Mouse (Mus musculus): ENCODE measurements around the gene Npsr1. TPM values are rescaled to one million over a fixed set of nuclear protein-coding genes. Genes with fewer than 3 reads are reported as not detected.
A peak's percentile ranks its signal among the peaks of the same experiment; 100 is the strongest.

The Npsr1 gene
- total RNA-seq, 2 experiments from 2014 or later: 2.8 to 3.1 TPM

GRCm38 (mm10) chr9:24198254-24198653 lies 100.5 kb downstream of the Npsr1 start:
- DNase-seq (ENCODE audit: extremely low spot score in 1 of 2, low spot score in 2 of 2): no peak
- intact Hi-C loops (cut with DNase I): no loop called here

DNA sequence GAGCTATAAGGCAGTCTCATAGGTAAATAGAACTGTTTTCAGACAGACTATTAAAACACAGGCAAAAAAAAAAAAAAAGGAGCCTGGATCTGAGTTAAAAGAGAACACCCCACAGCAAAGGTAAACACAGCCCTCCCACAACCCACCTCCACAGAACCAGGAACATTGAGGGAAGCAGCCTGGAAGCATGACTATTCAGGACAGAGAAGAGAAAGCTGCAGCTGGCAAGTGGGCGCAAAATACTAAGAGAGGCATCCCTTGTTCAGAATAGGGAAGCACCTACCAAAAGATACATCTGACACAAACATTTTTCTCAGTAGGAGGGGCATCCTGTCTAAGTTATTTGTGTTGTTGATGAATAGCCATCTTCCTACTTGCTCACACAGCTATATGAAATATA lies 113.8 kb downstream of the Npsr1 start:
- intact Hi-C loops (cut with DNase I): no loop called here

DNA sequence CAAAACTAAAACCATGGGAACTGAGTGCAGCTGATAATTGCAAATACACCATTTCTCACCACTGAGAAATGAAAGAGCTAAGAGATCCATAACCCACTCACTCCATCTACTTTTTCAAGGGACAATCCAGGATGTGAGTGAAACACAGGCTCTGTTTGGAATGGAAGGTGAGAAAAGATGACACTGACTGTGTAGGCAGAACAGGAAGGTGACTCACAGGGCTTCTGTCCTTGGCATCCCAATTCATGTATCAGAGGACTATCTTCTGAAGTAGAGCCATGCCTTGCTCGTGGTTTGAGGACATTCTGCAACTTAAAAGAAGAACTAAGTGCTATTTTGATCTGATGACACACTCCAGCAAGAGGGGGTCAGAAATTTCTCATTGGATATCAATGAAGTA lies 119.9 kb downstream of the Npsr1 start:
- no peak for DNase-seq (ENCODE audit: extremely low spot score in 1 of 2, low spot score in 2 of 2)
- intact Hi-C loops (cut with DNase I): no loop called here

More for the DNA sequence above, 113.8 kb downstream of the Npsr1 start:
- no peak for DNase-seq (ENCODE audit: extremely low spot score in 1 of 2, low spot score in 2 of 2)

- DNase-seq (ENCODE audit: extremely low spot score in 1 of 2, low spot score in 2 of 2): no peak
- intact Hi-C loops (cut with DNase I): no loop called here
Measured at GRCm38 (mm10) chr9:24236461-24236860, 138.7 kb downstream of the Npsr1 start.

GRCm38 (mm10) chr9:24247557-24247956 lies 149.8 kb downstream of the Npsr1 start:
- DNase-seq (ENCODE audit: extremely low spot score in 1 of 2, low spot score in 2 of 2): no peak

DNA sequence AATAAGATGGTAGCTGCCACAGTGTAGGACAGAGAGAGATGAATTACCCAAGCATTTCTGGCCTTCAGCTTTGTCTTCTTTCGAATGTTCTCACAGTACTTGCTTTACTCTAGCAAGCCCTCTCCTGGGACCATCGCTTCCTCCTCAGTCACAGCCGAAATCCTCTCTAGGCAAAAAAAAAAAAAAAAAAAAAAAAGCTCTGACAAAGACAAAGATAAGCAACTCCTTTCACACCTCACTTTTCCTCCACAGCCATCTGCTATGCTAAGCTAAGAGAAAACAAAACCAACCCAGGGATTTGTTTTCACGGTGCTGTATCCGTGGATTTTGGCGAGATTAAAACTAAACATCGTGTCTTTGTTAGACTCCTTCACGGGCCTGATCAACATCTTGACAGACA lies 156.4 kb downstream of the Npsr1 start:
- DNase-seq (ENCODE audit: extremely low spot score in 1 of 2, low spot score in 2 of 2): no peak
- intact Hi-C loops (cut with DNase I): no loop called here

More at GRCm38 (mm10) chr9:24247557-24247956, 149.8 kb downstream of the Npsr1 start:
- intact Hi-C loops (cut with DNase I): no loop called here

- intact Hi-C loops (cut with DNase I): no loop called here
- DNase-seq (ENCODE audit: extremely low spot score in 1 of 2, low spot score in 2 of 2): no peak
Measured at GRCm38 (mm10) chr9:24280498-24281287, 182.9 kb downstream of the Npsr1 start.

DNA sequence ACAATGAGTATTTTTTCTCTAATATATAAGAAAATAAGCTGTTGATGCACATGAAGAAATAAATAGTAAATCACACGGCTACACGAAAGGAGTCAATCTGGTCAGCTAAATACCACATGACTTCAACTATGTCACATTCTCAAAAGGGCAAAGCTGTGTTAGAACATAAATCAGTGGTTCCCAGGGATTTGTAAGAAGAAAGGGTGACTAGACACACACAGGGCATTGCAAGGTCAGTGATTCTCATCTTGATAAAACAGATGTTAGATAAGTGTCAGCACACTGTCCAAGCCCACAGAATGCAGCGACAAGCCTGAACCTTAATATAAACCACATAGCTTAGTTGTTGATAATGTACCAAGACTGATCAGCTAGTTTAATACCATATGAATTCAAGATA lies 184.8 kb downstream of the Npsr1 start:
- no peak for DNase-seq (ENCODE audit: extremely low spot score in 1 of 2, low spot score in 2 of 2)
- intact Hi-C loops (cut with DNase I): no loop called here

DNA sequence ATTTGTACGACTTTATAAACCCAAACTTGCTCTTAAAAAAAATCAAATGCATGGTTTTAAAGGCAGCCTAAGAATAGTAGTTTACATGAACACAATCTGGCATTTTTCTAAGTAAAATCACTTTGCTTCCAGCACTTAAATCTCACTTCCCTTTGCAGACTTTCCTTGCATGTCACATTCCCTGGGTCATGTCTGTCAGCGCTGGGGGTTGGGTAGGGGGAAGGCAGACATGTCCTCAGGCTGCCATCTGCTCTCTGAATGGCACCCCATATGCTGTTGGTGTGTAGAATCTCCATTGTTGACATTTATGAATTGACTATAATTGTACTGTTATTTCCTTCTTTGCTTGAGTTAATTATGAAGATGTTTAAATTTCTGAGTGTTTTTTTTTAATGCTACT lies 185.3 kb downstream of the Npsr1 start:
- intact Hi-C loops (cut with DNase I): no loop called here
- DNase-seq (ENCODE audit: extremely low spot score in 1 of 2, low spot score in 2 of 2): peak in 1 of 2 experiments; percentile 32

GRCm38 (mm10) chr9:24283536-24283935 lies 185.7 kb downstream of the Npsr1 start:
- no peak for DNase-seq (ENCODE audit: extremely low spot score in 1 of 2, low spot score in 2 of 2)
- intact Hi-C loops (cut with DNase I): no loop called here

DNA sequence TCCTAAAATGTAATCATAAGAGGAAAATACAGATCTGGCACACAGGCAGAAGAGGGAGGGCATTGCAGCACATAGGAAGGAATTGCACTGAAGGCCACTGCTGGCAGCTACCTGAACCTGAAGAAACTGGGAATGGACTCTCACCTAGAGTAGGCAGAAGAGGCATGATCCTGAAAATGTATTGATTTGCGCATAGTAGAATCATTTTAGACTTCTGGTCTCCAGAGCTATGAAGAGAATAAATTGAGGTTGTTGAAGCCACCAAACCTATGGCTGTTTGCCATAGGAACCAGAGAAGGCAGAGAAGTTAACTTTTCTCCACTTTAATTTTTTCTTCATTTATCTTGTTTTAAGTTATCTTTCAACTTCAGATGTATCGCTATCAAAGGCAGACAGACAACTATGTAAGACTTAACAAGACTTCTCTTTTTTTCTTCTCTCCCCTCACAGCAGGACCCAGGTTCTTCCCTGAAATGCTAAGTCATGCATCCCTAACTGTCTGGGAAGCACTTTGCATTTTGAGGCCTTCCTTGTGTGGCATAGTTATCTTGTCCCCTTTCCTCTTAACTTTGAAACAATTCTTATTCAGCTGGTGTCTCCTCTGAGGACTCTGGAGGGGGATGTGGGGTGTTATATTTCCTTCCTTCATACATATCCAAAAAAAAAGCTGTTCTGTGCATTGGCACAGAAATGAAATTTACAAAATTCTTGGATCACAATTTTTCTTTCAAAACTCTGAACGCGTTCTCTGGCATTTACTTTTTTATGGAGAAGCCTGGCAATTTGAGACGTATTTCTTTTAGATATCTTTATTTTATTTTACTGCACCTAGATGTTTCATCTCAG lies 186.7 kb downstream of the Npsr1 start:
- DNase-seq (ENCODE audit: extremely low spot score in 1 of 2, low spot score in 2 of 2): no peak
- intact Hi-C loops (cut with DNase I): no loop called here

DNA sequence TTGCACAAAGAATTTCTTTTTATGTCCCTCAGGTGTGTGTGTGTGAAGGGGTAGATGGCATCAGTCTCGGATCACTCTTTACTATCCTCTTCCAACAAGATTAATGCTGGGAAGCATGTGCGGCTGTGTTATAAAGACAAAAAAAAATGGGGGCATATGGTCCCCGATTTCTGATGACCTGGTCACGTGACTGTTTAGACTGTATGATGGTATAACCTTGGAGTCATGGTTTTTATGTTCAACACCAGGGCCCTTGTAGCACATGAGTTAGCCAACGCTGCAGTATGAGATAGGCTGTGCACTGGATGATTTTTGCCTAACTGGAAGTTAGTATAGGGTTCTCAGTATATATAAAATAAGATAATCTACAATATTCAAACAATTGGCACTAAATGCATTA lies 187.6 kb downstream of the Npsr1 start:
- intact Hi-C loops (cut with DNase I): no loop called here

DNA sequence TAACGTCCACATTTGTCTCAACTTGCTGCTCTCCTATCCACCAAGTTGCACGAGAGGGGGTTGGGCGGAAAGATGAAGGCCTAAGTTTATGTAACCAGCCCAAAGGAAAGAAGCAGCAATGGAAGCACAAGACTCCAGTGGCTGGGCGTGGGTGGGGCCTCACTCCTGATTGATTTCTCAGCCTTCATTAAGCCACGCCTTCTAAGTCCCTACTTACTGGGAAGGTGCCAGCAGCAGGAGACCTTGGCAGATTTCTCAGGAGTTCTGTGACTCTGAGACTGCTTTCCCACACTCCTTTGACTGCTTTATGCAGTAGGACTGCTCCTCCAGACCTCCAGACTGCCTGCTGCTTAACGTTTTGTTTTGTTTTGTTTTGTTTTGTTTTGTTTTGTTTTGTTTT lies 193.6 kb downstream of the Npsr1 start:
- DNase-seq (ENCODE audit: extremely low spot score in 1 of 2, low spot score in 2 of 2): peak in 1 of 2 experiments; percentile 34
- intact Hi-C loops (cut with DNase I): no loop called here

More for the DNA sequence above, 187.6 kb downstream of the Npsr1 start:
- no peak for DNase-seq (ENCODE audit: extremely low spot score in 1 of 2, low spot score in 2 of 2)

DNA sequence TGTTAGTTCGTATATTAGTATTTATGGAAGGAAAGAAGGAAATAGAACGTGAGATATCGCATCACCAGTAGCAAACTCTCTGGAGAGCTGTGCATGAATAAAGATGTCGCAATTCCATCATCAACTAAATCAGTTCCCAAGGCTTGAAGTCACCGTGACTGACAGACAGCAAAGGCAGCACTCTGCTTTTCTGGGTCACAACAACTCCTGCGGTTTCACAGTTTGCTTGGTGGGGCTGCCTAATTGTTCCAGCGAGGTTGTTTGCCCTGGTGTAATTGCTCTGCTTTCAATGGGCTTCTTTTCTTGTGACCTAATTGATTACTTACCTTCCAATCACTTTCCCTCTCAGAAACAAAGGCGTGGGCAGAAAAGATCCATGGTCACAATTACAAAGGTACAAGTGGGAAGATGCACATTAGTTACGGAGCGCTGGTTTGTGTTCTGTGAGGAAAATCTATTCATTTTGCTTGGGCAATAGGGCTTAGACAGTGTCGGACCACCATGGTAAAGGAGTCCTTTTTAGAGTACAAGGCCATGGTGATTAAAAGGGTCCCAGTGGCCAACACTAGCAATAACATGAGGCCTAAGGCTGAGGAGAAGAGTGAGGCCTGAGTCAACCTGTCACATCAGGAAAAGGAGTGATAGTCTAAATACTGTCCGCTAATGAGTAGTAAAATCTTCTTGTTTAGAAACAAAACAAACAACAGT lies 195.6 kb downstream of the Npsr1 start:
- no peak for DNase-seq (ENCODE audit: extremely low spot score in 1 of 2, low spot score in 2 of 2)
- intact Hi-C loops (cut with DNase I): no loop called here

- DNase-seq (ENCODE audit: extremely low spot score in 1 of 2, low spot score in 2 of 2): no peak
- intact Hi-C loops (cut with DNase I): no loop called here
Measured at GRCm38 (mm10) chr9:24302906-24303305, 205.1 kb downstream of the Npsr1 start.

DNA sequence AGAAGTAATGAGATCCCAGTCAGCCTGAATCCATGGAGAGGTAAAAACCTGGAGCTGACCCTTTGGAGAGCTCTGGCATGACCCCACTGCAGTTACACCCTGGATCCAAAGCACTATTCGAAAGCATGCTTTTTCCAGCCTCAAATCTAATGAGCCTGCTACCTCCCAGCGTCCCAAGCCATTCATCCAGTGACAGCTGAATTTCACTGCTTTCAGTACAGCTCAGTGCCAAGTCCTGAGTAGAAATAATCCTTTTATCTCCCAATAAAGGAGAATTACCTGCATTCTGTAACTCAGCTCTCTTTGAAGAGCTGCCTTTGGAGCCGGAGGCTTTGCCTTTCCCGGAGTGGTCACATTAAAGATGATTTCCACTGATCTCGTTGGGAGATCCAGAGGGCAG lies 209.2 kb downstream of the Npsr1 start:
- no peak for DNase-seq (ENCODE audit: extremely low spot score in 1 of 2, low spot score in 2 of 2)
- intact Hi-C loops (cut with DNase I): no loop called here

- intact Hi-C loops (cut with DNase I): no loop called here
- no peak for DNase-seq (ENCODE audit: extremely low spot score in 1 of 2, low spot score in 2 of 2)
Measured at GRCm38 (mm10) chr9:24307400-24307799, 209.6 kb downstream of the Npsr1 start.

- no peak for DNase-seq (ENCODE audit: extremely low spot score in 1 of 2, low spot score in 2 of 2)
- intact Hi-C loops (cut with DNase I): no loop called here
Measured at GRCm38 (mm10) chr9:24315835-24316234, 218.0 kb downstream of the Npsr1 start.

GRCm38 (mm10) chr9:24331661-24332060 lies 233.9 kb downstream of the Npsr1 start:
- no peak for DNase-seq (ENCODE audit: extremely low spot score in 1 of 2, low spot score in 2 of 2)
- intact Hi-C loops (cut with DNase I): no loop called here
